Mouse (Mus musculus): ENCODE data around the gene Atp5h. TPM values are rescaled to one million over a fixed set of nuclear protein-coding genes. Genes with fewer than 3 reads are reported as not detected.

Gene Atp5h
- polyA plus RNA-seq (2011; ENCODE audit: insufficient read depth, insufficient read length, low replicate concordance, missing spikeins): 316 and 521 TPM in 2 replicates

DNA sequence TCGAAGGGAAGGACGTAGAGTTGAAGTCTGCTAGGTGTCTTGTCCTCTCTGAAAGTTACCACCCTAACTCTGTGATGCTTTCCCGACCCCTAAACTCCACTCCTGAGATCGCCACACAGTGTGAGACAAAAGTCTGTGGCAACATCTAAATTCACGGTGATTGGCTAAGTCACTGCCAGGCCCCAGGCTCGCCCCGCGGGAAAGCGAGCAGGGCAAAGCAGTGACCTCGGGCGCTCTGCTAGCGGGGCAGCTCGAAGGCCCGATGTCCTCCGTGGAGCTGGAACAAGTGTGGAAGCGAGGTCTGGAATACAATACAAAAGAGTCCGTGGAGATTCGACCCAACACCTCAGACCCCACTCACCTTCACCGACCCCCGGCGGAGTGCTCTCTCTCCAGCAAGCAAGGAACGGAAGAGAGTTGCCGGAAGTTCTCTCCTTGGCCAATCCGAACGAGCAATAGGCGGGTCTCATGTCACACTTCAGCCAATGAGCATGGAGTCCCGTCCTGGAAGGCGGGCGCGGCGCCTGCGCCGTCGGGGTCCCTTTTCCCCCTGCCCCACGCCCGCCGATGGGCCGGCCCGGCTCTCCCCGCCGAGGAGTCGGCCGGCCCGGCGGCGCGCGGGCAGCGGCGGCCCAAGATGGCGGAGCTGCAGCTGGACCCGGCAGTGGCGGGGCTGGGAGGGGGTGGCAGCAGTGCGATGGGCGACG is at the start of gene Atp5h, which contains the start of gene Kctd2:
Gene Atp5h (minus strand): TSS at position 432 of the 707 bp plus-strand sequence.
Gene Kctd2 (plus strand): TSS at position 598 of the 707 bp plus-strand sequence.
- H3K4me3 ChIP-seq (replicated peaks; ENCODE audit: control insufficient read depth, low read depth, low read length): peak within 1 kb of the TSS; percentile 78
- peaks cover 1% of the 10 kb centered on the region; the same call in 1 of the 2 replicates for H3K4me1 ChIP-seq (ENCODE audit: control insufficient read depth, insufficient read depth, low read length)
- TF ChIP-seq POLR2A (IDR thresholded peaks at IDR 0.05; ENCODE audit: borderline replicate concordance, control insufficient read depth, low read depth, low read length) (peak; percentile 65; the same call in 1 of the 2 replicates), CTCF (IDR thresholded peaks at IDR 0.05; ENCODE audit: control insufficient read depth, insufficient read depth, low read length) (no peak)
- under 1% methylated on average over 56 of the region's 56 CpGs for WGBS
- H3K27ac ChIP-seq (ENCODE audit: control insufficient read depth, insufficient read depth, low read depth, low read length, poor library complexity): peak within 1 kb of the TSS; percentile 25

DNA sequence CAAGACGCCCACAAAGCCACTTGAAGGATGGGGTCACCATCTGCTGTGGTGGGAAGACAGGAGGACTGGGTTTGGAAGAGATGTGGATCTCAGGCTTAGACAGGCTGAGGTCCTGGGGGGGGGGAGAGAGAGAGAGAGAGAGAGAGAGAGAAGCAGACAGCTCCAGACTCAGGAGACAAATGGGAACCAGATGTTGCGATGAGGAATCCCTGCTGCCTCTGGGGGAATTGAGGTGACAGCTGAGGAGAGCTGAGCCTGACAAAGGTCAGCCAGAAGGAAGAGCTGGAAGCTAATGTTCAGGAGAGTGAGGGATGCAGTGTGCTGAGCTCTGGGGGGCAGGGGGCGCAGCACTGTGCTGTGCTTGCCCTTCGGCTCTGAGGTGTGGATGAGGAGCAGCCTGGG is 47.5 kb upstream of the Atp5h start:
- no peak overlapping the region for H3K27ac ChIP-seq (ENCODE audit: control insufficient read depth, insufficient read depth, low read depth, low read length, poor library complexity)
- H3K4me3 ChIP-seq (replicated peaks; ENCODE audit: control insufficient read depth, low read depth, low read length): no peak overlapping the region
- TF ChIP-seq CTCF (IDR thresholded peaks at IDR 0.05; ENCODE audit: control insufficient read depth, insufficient read depth, low read length) (no peak), POLR2A (IDR thresholded peaks at IDR 0.05; ENCODE audit: borderline replicate concordance, control insufficient read depth, low read depth, low read length) (no peak)
- WGBS: 87% methylated on average over 4 of the region's 4 CpGs
- H3K4me1 ChIP-seq (ENCODE audit: control insufficient read depth, insufficient read depth, low read length): no peaks in the 10 kb centered on the region

DNA sequence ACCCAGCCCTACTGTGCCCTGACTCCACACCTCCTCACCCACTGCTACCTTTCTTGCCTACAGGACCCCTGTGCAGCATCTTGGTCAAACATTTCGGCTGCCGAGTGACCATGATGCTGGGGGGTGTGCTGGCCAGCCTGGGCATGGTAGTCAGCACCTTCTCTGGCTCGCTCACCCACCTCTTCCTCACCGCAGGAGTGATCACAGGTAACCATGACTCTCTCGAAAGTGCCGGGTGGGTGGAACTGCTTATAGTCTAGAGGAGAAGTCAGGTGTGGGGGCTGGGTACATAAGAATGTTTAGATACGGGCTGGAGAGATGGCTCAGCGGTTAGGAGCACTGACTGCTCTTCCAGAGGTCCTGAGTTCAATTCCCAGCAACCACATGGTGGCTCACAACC is 45.1 kb upstream of the Atp5h start:
- Histone ChIP-seq H3K4me1 (ENCODE audit: control insufficient read depth, insufficient read depth, low read length) (no peaks in the 10 kb centered on the region), H3K27ac (ENCODE audit: control insufficient read depth, insufficient read depth, low read depth, low read length, poor library complexity) (no peak overlapping the region), H3K4me3 (replicated peaks; ENCODE audit: control insufficient read depth, low read depth, low read length) (no peak overlapping the region)
- no peak for TF ChIP-seq CTCF (IDR thresholded peaks at IDR 0.05; ENCODE audit: control insufficient read depth, insufficient read depth, low read length)
- TF ChIP-seq POLR2A (IDR thresholded peaks at IDR 0.05; ENCODE audit: borderline replicate concordance, control insufficient read depth, low read depth, low read length): no peak
- WGBS: 77% methylated on average over 8 of the region's 8 CpGs

DNA sequence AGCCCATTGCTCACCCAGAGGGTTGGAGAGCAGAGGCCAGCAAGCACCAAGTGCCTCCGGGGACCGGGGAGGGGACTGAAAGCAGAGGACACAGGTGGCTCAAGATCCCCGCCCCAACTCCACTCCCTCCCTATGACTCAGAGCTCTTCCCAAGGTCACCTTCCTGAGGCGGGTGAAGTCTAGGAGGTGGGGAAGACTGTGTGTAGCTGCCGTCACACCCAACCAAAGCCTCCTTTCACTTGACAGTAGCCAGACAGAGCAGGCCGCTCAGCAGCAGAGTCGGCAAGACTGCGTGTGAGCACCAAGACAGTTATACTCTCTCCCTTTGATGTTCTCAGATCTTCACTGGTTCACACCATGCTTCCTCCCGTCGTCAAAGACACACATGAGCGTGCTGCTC is 43.6 kb upstream of the Atp5h start:
- Histone ChIP-seq H3K4me1 (ENCODE audit: control insufficient read depth, insufficient read depth, low read length) (no peaks in the 10 kb centered on the region), H3K4me3 (replicated peaks; ENCODE audit: control insufficient read depth, low read depth, low read length) (no peak overlapping the region), H3K27ac (ENCODE audit: control insufficient read depth, insufficient read depth, low read depth, low read length, poor library complexity) (no peak overlapping the region)
- no peak for TF ChIP-seq POLR2A (IDR thresholded peaks at IDR 0.05; ENCODE audit: borderline replicate concordance, control insufficient read depth, low read depth, low read length)
- TF ChIP-seq CTCF (IDR thresholded peaks at IDR 0.05; ENCODE audit: control insufficient read depth, insufficient read depth, low read length): no peak
- 71% methylated on average over 11 of the region's 11 CpGs for WGBS

DNA sequence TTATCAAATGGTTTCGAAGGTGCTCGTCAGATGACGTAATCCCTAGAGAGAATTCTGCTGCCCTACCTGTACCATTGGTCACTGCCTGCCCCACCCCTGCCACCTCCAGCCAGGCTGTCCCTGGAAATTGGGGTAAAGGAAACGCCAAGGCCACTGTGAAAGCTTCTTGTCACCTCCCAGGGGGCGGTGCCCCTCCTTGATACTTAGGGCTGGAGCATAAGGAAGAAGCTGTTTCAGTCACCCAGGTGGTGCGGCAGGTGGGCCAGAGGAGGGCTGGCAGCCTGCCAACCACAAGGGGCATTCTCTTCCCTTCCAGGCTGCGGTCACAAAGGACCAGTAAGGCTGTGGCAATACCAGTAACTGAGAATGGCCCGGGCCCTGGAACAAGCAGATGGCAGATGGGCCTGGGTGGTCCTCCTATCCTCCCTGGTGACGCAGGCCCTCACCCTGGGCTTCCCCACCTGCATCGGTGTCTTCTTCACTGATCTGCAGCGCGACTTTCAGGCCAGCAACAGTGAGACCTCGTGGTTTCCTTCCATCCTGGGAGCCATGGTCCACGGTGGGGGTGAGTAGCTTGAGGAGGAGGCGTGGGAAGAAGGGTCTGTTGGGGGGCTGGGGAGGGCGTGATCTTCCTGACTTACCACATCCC is 42.6 kb upstream of the Atp5h start, which contains the start of gene Slc16a5:
Gene Slc16a5 (plus strand): TSS at position 232 of the 649 bp plus-strand sequence.
- Histone ChIP-seq H3K4me1 (ENCODE audit: control insufficient read depth, insufficient read depth, low read length) (no peaks in the 10 kb centered on the region), H3K27ac (ENCODE audit: control insufficient read depth, insufficient read depth, low read depth, low read length, poor library complexity) (no peak within 1 kb of the TSS), H3K4me3 (replicated peaks; ENCODE audit: control insufficient read depth, low read depth, low read length) (no peak within 1 kb of the TSS)
- 67% methylated on average over 16 of the region's 16 CpGs for WGBS
- TF ChIP-seq CTCF (IDR thresholded peaks at IDR 0.05; ENCODE audit: control insufficient read depth, insufficient read depth, low read length) (no peak), POLR2A (IDR thresholded peaks at IDR 0.05; ENCODE audit: borderline replicate concordance, control insufficient read depth, low read depth, low read length) (no peak)

DNA sequence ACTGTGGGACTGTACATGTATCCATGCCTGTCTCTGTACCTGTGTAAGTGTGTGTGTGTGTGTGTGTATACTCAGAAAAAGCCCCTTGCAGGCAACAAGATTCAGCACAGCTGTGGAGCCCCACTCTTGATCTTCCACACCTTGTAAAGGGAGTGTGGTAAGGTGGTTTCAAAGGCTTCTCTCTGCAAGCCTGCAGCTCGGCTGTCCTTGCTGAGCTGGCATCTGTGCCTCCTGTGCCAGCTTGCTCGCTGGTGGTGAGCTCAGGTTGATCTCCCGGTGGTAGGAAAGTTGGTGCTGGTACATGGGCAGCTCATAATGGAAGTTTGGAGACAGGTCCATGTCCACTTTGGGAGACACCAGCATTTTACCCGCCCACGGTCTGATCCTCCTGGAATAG is 42.1 kb upstream of the Atp5h start:
- Histone ChIP-seq H3K27ac (ENCODE audit: control insufficient read depth, insufficient read depth, low read depth, low read length, poor library complexity) (no peak overlapping the region), H3K4me1 (ENCODE audit: control insufficient read depth, insufficient read depth, low read length) (no peaks in the 10 kb centered on the region), H3K4me3 (replicated peaks; ENCODE audit: control insufficient read depth, low read depth, low read length) (no peak overlapping the region)
- 65% methylated on average over 5 of the region's 5 CpGs for WGBS
- TF ChIP-seq POLR2A (IDR thresholded peaks at IDR 0.05; ENCODE audit: borderline replicate concordance, control insufficient read depth, low read depth, low read length) (no peak), CTCF (IDR thresholded peaks at IDR 0.05; ENCODE audit: control insufficient read depth, insufficient read depth, low read length) (no peak)

DNA sequence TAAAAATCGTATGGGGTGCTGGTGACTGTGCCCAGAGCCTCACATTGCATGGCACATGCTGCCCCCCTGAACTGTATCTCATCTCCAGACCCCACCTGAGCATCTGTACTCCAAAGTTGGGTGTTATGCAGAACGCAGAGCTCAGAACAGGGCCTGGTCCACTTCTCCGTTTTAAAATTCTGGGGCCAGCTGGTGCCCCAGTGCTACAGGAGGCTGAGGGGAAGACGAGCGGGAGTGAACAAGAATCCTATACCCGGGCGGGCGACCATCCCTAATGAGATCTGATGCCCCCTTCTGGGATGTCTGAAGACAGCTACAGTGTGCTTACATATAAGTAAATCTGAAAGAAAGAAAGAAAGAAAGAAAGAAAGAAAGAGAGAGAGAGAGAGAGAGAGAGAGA is 41.2 kb upstream of the Atp5h start:
- 53% methylated on average over 8 of the region's 8 CpGs for WGBS
- H3K4me3 ChIP-seq (replicated peaks; ENCODE audit: control insufficient read depth, low read depth, low read length): no peak overlapping the region
- TF ChIP-seq CTCF (IDR thresholded peaks at IDR 0.05; ENCODE audit: control insufficient read depth, insufficient read depth, low read length) (no peak), POLR2A (IDR thresholded peaks at IDR 0.05; ENCODE audit: borderline replicate concordance, control insufficient read depth, low read depth, low read length) (no peak)
- H3K4me1 ChIP-seq (ENCODE audit: control insufficient read depth, insufficient read depth, low read length): no peaks in the 10 kb centered on the region
- H3K27ac ChIP-seq (ENCODE audit: control insufficient read depth, insufficient read depth, low read depth, low read length, poor library complexity): no peak overlapping the region

DNA sequence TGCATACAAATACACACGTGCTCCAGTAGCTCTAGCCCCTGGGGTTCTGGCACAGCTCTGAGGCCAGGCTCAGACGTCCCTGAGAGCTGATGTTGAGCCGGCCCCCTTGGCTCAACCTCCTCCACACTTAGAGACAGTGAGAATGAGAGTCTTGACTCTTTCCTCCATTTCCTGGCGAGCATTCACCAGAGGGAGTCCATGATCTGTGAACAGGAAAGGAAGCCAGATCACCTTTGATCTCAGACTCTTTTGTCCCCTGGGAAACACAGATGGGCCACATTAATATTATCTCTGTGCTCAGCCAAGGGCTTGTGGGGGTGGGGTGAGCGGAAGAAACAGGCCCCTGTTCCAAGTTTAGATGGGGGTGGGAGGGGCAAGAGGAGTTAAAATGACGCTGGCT is 37.6 kb upstream of the Atp5h start:
- Histone ChIP-seq H3K4me3 (replicated peaks; ENCODE audit: control insufficient read depth, low read depth, low read length) (no peak overlapping the region), H3K27ac (ENCODE audit: control insufficient read depth, insufficient read depth, low read depth, low read length, poor library complexity) (no peak overlapping the region), H3K4me1 (ENCODE audit: control insufficient read depth, insufficient read depth, low read length) (no peaks in the 10 kb centered on the region)
- TF ChIP-seq CTCF (IDR thresholded peaks at IDR 0.05; ENCODE audit: control insufficient read depth, insufficient read depth, low read length): no peak
- TF ChIP-seq POLR2A (IDR thresholded peaks at IDR 0.05; ENCODE audit: borderline replicate concordance, control insufficient read depth, low read depth, low read length): no peak
- WGBS: 61% methylated on average over 6 of the region's 6 CpGs

All from bone marrow, adult 2 months (tissue).